Mouse (Mus musculus) testis, adult 2 months (tissue): ENCODE results near the gene Magi1.

Experiments used
- CTCF ChIP-seq: fragments of 200-500 bp; IDR thresholded peaks from 2 replicates; pipeline ENCODE4 v1.5.1; 2012; ENCODE audit warnings: low read depth, mild to moderate bottlenecking, inconsistent platforms, low read length, moderate library complexity; ENCODE audit not compliant: control insufficient read depth, insufficient read depth, insufficient replicate concordance
- POLR2A ChIP-seq: fragments of 200-500 bp; IDR thresholded peaks from 2 replicates; pipeline ENCODE4 v1.6.1; 2012; ENCODE audit warnings: low read depth, mild to moderate bottlenecking, inconsistent platforms, low read length, moderate library complexity; ENCODE audit not compliant: control insufficient read depth

GRCm38 (mm10) chr6:94075990-94076389 lies 207.7 kb downstream of the Magi1 start:
- no peak for TF ChIP-seq CTCF
- TF ChIP-seq POLR2A, result no peak
